Mouse (Mus musculus) myocyte (in vitro differentiated cells): Measurements from ENCODE around the gene Gramd1b.

Experiments
- CEBPB ChIP-seq: IDR thresholded peaks from 2 replicates; pipeline ENCODE4 v1.6.1; 2011; ENCODE audit warnings: mild to moderate bottlenecking, moderate library complexity; ENCODE audit not compliant: poor library complexity, insufficient read depth, severe bottlenecking
- E2F4 ChIP-seq: IDR thresholded peaks from one replicate; pipeline ENCODE4 v1.6.1; 2011; ENCODE audit warnings: mild to moderate bottlenecking, control low read depth, moderate library complexity; ENCODE audit not compliant: insufficient read depth
- MAX ChIP-seq: IDR thresholded peaks from one replicate; pipeline ENCODE4 v1.6.1; 2011; ENCODE audit warnings: low read depth, mild to moderate bottlenecking, control low read depth
- MYOD1 ChIP-seq, 3 experiments: IDR thresholded peaks; one replicate each; pipeline ENCODE4 v1.6.1; 2011; ENCODE audit warnings: control low read depth in 2 of 3, low read depth in 2 of 3, mild to moderate bottlenecking in 2 of 3, moderate library complexity in 1 of 3; ENCODE audit not compliant: insufficient read length in 2 of 3, control insufficient read depth in 1 of 3
- MYOG ChIP-seq, 3 experiments: IDR thresholded peaks; one replicate each; pipeline ENCODE4 v1.6.1; 2011; ENCODE audit warnings: control low read depth in 2 of 3, low read depth in 2 of 3, mild to moderate bottlenecking in 2 of 3; ENCODE audit not compliant: insufficient read length in 2 of 3, control insufficient read depth in 1 of 3, insufficient read depth in 1 of 3
- POLR2A ChIP-seq: IDR thresholded peaks from one replicate; pipeline ENCODE4 v1.6.1; 2011; ENCODE audit warnings: low read depth, mild to moderate bottlenecking, control low read depth, moderate library complexity; ENCODE audit not compliant: insufficient read length
- POLR2AphosphoS2 ChIP-seq: IDR thresholded peaks from one replicate; pipeline ENCODE4 v1.6.1; 2011; ENCODE audit warnings: low read depth, control low read depth; ENCODE audit not compliant: insufficient read length
- SRF ChIP-seq: IDR thresholded peaks from one replicate; pipeline ENCODE4 v1.6.1; 2011; ENCODE audit warnings: low read depth; ENCODE audit not compliant: control insufficient read depth, insufficient read length
- TCF3 ChIP-seq: IDR thresholded peaks from one replicate; pipeline ENCODE4 v1.6.1; 2011; ENCODE audit warnings: low read depth, control low read depth; ENCODE audit not compliant: insufficient read length
- USF1 ChIP-seq: IDR thresholded peaks from one replicate; pipeline ENCODE4 v1.6.1; 2011; ENCODE audit warnings: low read depth, mild to moderate bottlenecking, control low read depth, moderate library complexity

DNA sequence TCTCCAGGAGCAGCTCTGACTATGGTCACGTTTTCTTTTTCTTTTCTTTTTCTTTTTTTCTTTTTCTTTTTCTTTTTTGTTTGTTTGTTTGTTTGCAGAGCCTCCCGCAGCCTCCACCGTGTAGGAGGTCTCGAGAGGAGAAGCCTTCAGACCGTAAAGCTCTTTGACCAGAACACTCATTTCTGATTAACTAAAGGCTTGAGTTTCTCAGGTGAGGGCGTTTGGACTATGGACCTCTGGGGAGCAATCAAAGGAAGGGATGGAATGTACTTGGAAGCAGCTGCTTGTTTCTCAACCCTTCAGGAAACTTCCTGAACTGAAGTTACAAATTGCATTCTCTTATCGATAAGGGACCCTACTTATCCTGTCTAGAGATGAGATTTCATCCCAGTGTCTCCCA, 64.4 kb downstream of the Gramd1b start:
- TF ChIP-seq MYOG (IDR thresholded peaks at IDR 0.05; ENCODE audit: control insufficient read depth in 1 of 3, insufficient read depth in 1 of 3, insufficient read length in 2 of 3, low read depth in 2 of 3) = no peak
- no peak for TF ChIP-seq POLR2A
- no peak for TF ChIP-seq POLR2AphosphoS2
- no peak for TF ChIP-seq MYOD1 (IDR thresholded peaks at IDR 0.05; ENCODE audit: control insufficient read depth in 1 of 3, insufficient read length in 2 of 3, low read depth in 2 of 3)
- TF ChIP-seq TCF3 = no peak
- no peak for TF ChIP-seq USF1
- no peak for TF ChIP-seq MAX
- no peak for TF ChIP-seq E2F4
- TF ChIP-seq CEBPB = no peak
- no peak for TF ChIP-seq SRF
